Mouse (Mus musculus) hindbrain, postnatal 0 days (tissue): ENCODE data around the gene Mipep. TPM values are rescaled to one million over a fixed set of nuclear protein-coding genes. Genes with fewer than 3 reads are reported as not detected.

ENCODE experiments used
- ATAC-seq: fragments of 200-750 bp; cut with Nextera tagmentation; 2 replicates; pipeline ENCODE4 v1.8.0; 2017; ENCODE audit warnings: mild to moderate bottlenecking, moderate TSS enrichment, moderate library complexity
- DNase-seq: peaks from one replicate; pipeline ENCODE4 v3.0.0-alpha.2; 2015; ENCODE audit warnings: low spot score
- H3K27ac ChIP-seq: fragments of 300-500 bp; sonication (generic); 2 replicates; pipeline ENCODE4 v1.5.1; 2014; ENCODE audit warnings: mild to moderate bottlenecking
- H3K27me3 ChIP-seq: fragments of 300-500 bp; sonication (generic); 2 replicates; pipeline ENCODE4 v1.6.1; 2014; ENCODE audit warnings: low read length, mixed read lengths; ENCODE audit not compliant: insufficient read depth
- H3K36me3 ChIP-seq: fragments of 300-500 bp; sonication (generic); 2 replicates; pipeline ENCODE4 v1.6.1; 2014; ENCODE audit warnings: low read length, mixed read lengths; ENCODE audit not compliant: insufficient read depth
- H3K4me1 ChIP-seq: fragments of 300-500 bp; sonication (generic); 2 replicates; pipeline ENCODE4 v1.6.1; 2014; ENCODE audit warnings: antibody characterized with exemption, low read length, mixed read lengths; ENCODE audit not compliant: insufficient read depth
- H3K4me2 ChIP-seq: fragments of 300-500 bp; sonication (generic); 2 replicates; pipeline ENCODE4 v1.6.1; 2014; ENCODE audit warnings: low read depth, mild to moderate bottlenecking, low read length, moderate library complexity, mixed read lengths
- H3K4me3 ChIP-seq: fragments of 300-500 bp; sonication (generic); 2 replicates; pipeline ENCODE4 v1.5.1; 2014; ENCODE audit warnings: low read length
- H3K9ac ChIP-seq: fragments of 300-500 bp; sonication (generic); replicated peaks from 2 replicates; pipeline ENCODE4 v1.6.1; 2014; ENCODE audit warnings: mild to moderate bottlenecking, low read length, moderate library complexity, mixed read lengths
- H3K9me3 ChIP-seq: fragments of 300-500 bp; sonication (generic); 2 replicates; pipeline ENCODE4 v1.6.1; 2016; ENCODE audit warnings: low read length, mixed read lengths
- CTCF ChIP-seq: IDR thresholded peaks from 2 replicates; pipeline ENCODE4 v1.5.1; 2016; ENCODE audit warnings: antibody characterized with exemption, control low read depth, low read depth
- WGBS: fragments of 180-500 bp; shearing (Covaris S2); extraction: QIAGEN DNeasy Blood & Tissue Kit; methylation state at CpG from one replicate; pipeline ENCODE4 v1.1.7; 2014; 5-methylcytosine and 5-hydroxymethylcytosine counted together
- polyA plus RNA-seq: library from polyadenylated mRNA; unstranded; fragments of >200 nt; fragmentation: Nextera tagmentation; extraction: Ambion mirVana; gene quantifications from 2 replicates; pipeline ENCODE4 v1.2.1, GENCODE M21; 2015
- total RNA-seq: library from RNA; depleted of rRNA; stranded (reverse); fragments of >200 nt; gene quantifications from 2 replicates; pipeline ENCODE4 v1.2.3, GENCODE M21; 2014

The Mipep gene
- total and polyA plus RNA-seq, 2 experiments from 2014 or later, result 17.5 to 31.7 TPM

- peak; percentile 46 for DNase-seq
These were observed 45.2 kb upstream of the Mipep start for GRCm38 (mm10) chr14:60739155-60739554.

GRCm38 (mm10) chr14:60739616-60740015 is 44.8 kb upstream of the Mipep start:
- H3K27ac ChIP-seq, result no peak overlapping the region

More at GRCm38 (mm10) chr14:60739155-60739554, 45.2 kb upstream of the Mipep start:
- ATAC-seq, result 0 out of 2 replicates have a peak, but pooled peaks have one; percentile 16
- H3K27ac ChIP-seq, result 0 out of 2 replicates have a peak overlapping the region, but pooled peaks have one; percentile 7
- no peaks in the 10 kb centered on the region for H3K9me3 ChIP-seq
- 7% methylated on average over 7 of the region's 9 CpGs for WGBS
- no peak overlapping the region for H3K9ac ChIP-seq
- TF ChIP-seq CTCF, result no peak
- H3K36me3 ChIP-seq, result no peaks in the 10 kb centered on the region
- no peak overlapping the region for H3K4me2 ChIP-seq
- no peaks in the 10 kb centered on the region for H3K27me3 ChIP-seq
- peaks cover 29% of the 10 kb centered on the region for H3K4me1 ChIP-seq
- no peak overlapping the region for H3K4me3 ChIP-seq

GRCm38 (mm10) chr14:60740507-60740906 is 43.9 kb upstream of the Mipep start:
- Histone ChIP-seq H3K9ac (no peak overlapping the region), H3K4me1 (peaks cover 23% of the 10 kb centered on the region), H3K4me3 (no peak overlapping the region), H3K27ac (peak overlapping the region; percentile 54; the same call in 1 of the 2 replicates), H3K36me3 (no peaks in the 10 kb centered on the region), H3K9me3 (no peaks in the 10 kb centered on the region), H3K4me2 (no peak overlapping the region), H3K27me3 (no peaks in the 10 kb centered on the region)
- no peak for DNase-seq
- no peak for ATAC-seq
- no peak for TF ChIP-seq CTCF
- WGBS, result 80% methylated on average over 5 of the region's 5 CpGs

More at GRCm38 (mm10) chr14:60739616-60740015, 44.8 kb upstream of the Mipep start:
- DNase-seq (no peak), ATAC-seq (no peak)
- Histone ChIP-seq H3K4me2 (no peak overlapping the region), H3K9ac (0 out of 2 replicates have a peak overlapping the region, but pooled peaks have one; percentile 0), H3K4me3 (no peak overlapping the region), H3K9me3 (no peaks in the 10 kb centered on the region), H3K4me1 (peaks cover 28% of the 10 kb centered on the region), H3K36me3 (no peaks in the 10 kb centered on the region), H3K27me3 (no peaks in the 10 kb centered on the region)
- TF ChIP-seq CTCF, result no peak
- 68% methylated on average over 12 of the region's 12 CpGs for WGBS

GRCm38 (mm10) chr14:60741033-60741432 is 43.3 kb upstream of the Mipep start:
- Histone ChIP-seq H3K4me1 (peaks cover 23% of the 10 kb centered on the region), H3K36me3 (no peaks in the 10 kb centered on the region), H3K27ac (peak overlapping the region; percentile 54; the same call in 1 of the 2 replicates), H3K9ac (no peak overlapping the region), H3K4me3 (no peak overlapping the region), H3K27me3 (no peaks in the 10 kb centered on the region), H3K4me2 (no peak overlapping the region), H3K9me3 (no peaks in the 10 kb centered on the region)
- 56% methylated on average over 8 of the region's 8 CpGs for WGBS
- ATAC-seq (no peak), DNase-seq (no peak)
- no peak for TF ChIP-seq CTCF

- ATAC-seq (no peak), DNase-seq (peak; percentile 67)
- TF ChIP-seq CTCF, result no peak
- Histone ChIP-seq H3K4me1 (peaks cover 23% of the 10 kb centered on the region), H3K9me3 (no peaks in the 10 kb centered on the region), H3K36me3 (no peaks in the 10 kb centered on the region), H3K4me2 (no peak overlapping the region), H3K9ac (no peak overlapping the region), H3K27ac (peak overlapping the region; percentile 54; the same call in 1 of the 2 replicates), H3K4me3 (no peak overlapping the region), H3K27me3 (no peaks in the 10 kb centered on the region)
- 47% methylated on average over 6 of the region's 6 CpGs for WGBS
These were observed 42.8 kb upstream of the Mipep start for GRCm38 (mm10) chr14:60741490-60741981.

GRCm38 (mm10) chr14:60743681-60744080 is 40.7 kb upstream of the Mipep start:
- 78% methylated on average over 9 of the region's 9 CpGs for WGBS
- ATAC-seq (no peak), DNase-seq (no peak)
- no peak for TF ChIP-seq CTCF
- H3K4me3 ChIP-seq, result no peak overlapping the region
- H3K9ac ChIP-seq, result no peak overlapping the region
- H3K36me3 ChIP-seq, result peaks cover 5% of the 10 kb centered on the region; the same call in 1 of the 2 replicates
- no peaks in the 10 kb centered on the region for H3K9me3 ChIP-seq
- peaks cover 16% of the 10 kb centered on the region for H3K4me1 ChIP-seq
- H3K27ac ChIP-seq, result no peak overlapping the region
- no peaks in the 10 kb centered on the region for H3K27me3 ChIP-seq
- no peak overlapping the region for H3K4me2 ChIP-seq

GRCm38 (mm10) chr14:60745201-60745600 is 39.2 kb upstream of the Mipep start:
- WGBS, result 75% methylated on average over 6 of the region's 6 CpGs
- Histone ChIP-seq H3K9ac (no peak overlapping the region), H3K4me3 (no peak overlapping the region), H3K9me3 (no peaks in the 10 kb centered on the region), H3K36me3 (peaks cover 5% of the 10 kb centered on the region; the same call in 1 of the 2 replicates), H3K27ac (no peak overlapping the region), H3K4me2 (no peak overlapping the region), H3K27me3 (no peaks in the 10 kb centered on the region), H3K4me1 (peaks cover 12% of the 10 kb centered on the region)
- no peak for DNase-seq
- ATAC-seq, result no peak
- TF ChIP-seq CTCF, result no peak
